Mouse (Mus musculus) kidney, adult 2 months (tissue): Measurements from ENCODE around the gene Ppp1r3d. TPM values are rescaled to one million over a fixed set of nuclear protein-coding genes. Genes with fewer than 3 reads are reported as not detected.

Experiments
- DNase-seq: peaks from one replicate; pipeline ENCODE4 v3.0.0; 2021
- H3K27ac ChIP-seq: fragments of 200-500 bp; 2 replicates; pipeline ENCODE4 v1.5.1; 2012; ENCODE audit warnings: low read depth, low read length, control low read depth, inconsistent platforms; ENCODE audit not compliant: insufficient read depth
- H3K27me3 ChIP-seq: fragments of 200-500 bp; replicated peaks from 2 replicates; pipeline ENCODE4 v1.6.1; 2012; ENCODE audit warnings: mild to moderate bottlenecking, moderate library complexity, low read length, inconsistent platforms; ENCODE audit not compliant: control insufficient read depth, insufficient read depth
- H3K36me3 ChIP-seq: fragments of 200-500 bp; 2 replicates; pipeline ENCODE4 v1.6.1; 2012; ENCODE audit warnings: mild to moderate bottlenecking, moderate library complexity, low read length, inconsistent platforms; ENCODE audit not compliant: control insufficient read depth, insufficient read depth
- H3K4me1 ChIP-seq: fragments of 200-500 bp; 2 replicates; pipeline ENCODE4 v1.6.1; 2011; ENCODE audit warnings: low read length; ENCODE audit not compliant: control insufficient read depth, insufficient read depth
- H3K4me3 ChIP-seq: fragments of 200-500 bp; 2 replicates; pipeline ENCODE4 v1.5.1; 2011; ENCODE audit warnings: mild to moderate bottlenecking, low read depth, low read length, control low read depth; ENCODE audit not compliant: insufficient read depth
- CTCF ChIP-seq: fragments of 200-500 bp; conservative IDR thresholded peaks from 2 replicates; pipeline ENCODE4 v1.5.1; 2011; ENCODE audit warnings: low read depth, mild to moderate bottlenecking, control low read depth, low read length, moderate library complexity, mixed read lengths; ENCODE audit not compliant: insufficient read depth, insufficient read length
- POLR2A ChIP-seq: fragments of 200-500 bp; IDR thresholded peaks from one replicate; pipeline ENCODE4 v1.6.1; 2011; ENCODE audit warnings: low read depth, low read length, control low read depth
- WGBS: fragments of 180-500 bp; shearing (Covaris S2); methylation state at CpG from one replicate; pipeline ENCODE4 v1.1.7; 2018; 5-methylcytosine and 5-hydroxymethylcytosine counted together
- polyA plus RNA-seq: library from polyadenylated mRNA; depleted of rRNA; stranded (reverse); fragments of >200 nt; gene quantifications from 2 replicates; pipeline ENCODE4 v1.2.3, GENCODE M21; 2012; rRNA removed

The Ppp1r3d gene
- 1.5 and 2.4 TPM in 2 replicates for polyA plus RNA-seq

- Histone ChIP-seq H3K27ac (peak within 1 kb of the TSS; percentile 18; the same call in 1 of the 2 replicates), H3K4me1 (0 out of 2 replicates have a peak, but pooled peaks cover 3% of the 10 kb centered on the region), H3K27me3 (no peaks in the 10 kb centered on the region), H3K4me3 (peak within 1 kb of the TSS; percentile 70), H3K36me3 (no peaks in the 10 kb centered on the region)
- peak; percentile 73 for DNase-seq
- under 1% methylated on average over 74 of the region's 74 CpGs for WGBS
- TF ChIP-seq CTCF (0 out of 2 replicates have a peak, but pooled peaks have one; percentile 1), POLR2A (no peak)
These were observed at the start of gene Ppp1r3d, which contains the start of gene Fam217b for GRCm38 (mm10) chr2:178414261-178415149. Gene Ppp1r3d, minus strand, starts transcription at chr2:178414472. Gene Fam217b, plus strand, starts transcription at chr2:178414524.

DNA sequence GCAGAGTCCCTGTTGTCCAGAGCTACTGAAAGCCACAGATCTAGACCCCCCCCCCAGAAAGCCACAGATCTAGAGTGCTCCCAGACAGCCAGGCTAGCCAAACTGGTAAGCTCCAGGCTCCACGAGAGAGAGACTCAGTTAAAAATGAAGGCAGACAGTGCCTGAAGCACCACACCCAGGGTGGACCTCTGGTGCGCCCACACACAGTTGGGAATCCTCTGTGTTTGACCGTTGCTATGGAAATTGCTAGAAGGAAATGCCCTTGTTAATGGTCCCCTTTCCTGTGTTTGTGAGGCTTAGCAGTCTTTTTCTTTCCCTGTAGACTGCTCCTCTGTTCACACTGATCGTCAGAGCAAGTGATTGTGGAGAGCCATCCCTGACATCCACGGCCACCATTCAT lies 46.1 kb upstream of the Ppp1r3d start:
- no peak for DNase-seq
- 51% methylated on average over 5 of the region's 5 CpGs for WGBS
- TF ChIP-seq CTCF: no peak
- no peak for TF ChIP-seq POLR2A
- Histone ChIP-seq H3K4me1 (no peaks in the 10 kb centered on the region), H3K36me3 (no peaks in the 10 kb centered on the region), H3K4me3 (no peak overlapping the region), H3K27ac (no peak overlapping the region), H3K27me3 (no peaks in the 10 kb centered on the region)

- no peak for TF ChIP-seq POLR2A
- no peak for TF ChIP-seq CTCF
- Histone ChIP-seq H3K4me3 (no peak overlapping the region), H3K27ac (no peak overlapping the region), H3K4me1 (no peaks in the 10 kb centered on the region), H3K36me3 (no peaks in the 10 kb centered on the region), H3K27me3 (no peaks in the 10 kb centered on the region)
- WGBS: 92% methylated on average over 6 of the region's 6 CpGs
- no peak for DNase-seq
These were observed 43.1 kb upstream of the Ppp1r3d start for GRCm38 (mm10) chr2:178457414-178457813.

GRCm38 (mm10) chr2:178454664-178455516 lies 40.6 kb upstream of the Ppp1r3d start:
- peak; percentile 51 for DNase-seq
- H3K27me3 ChIP-seq: no peaks in the 10 kb centered on the region
- no peaks in the 10 kb centered on the region for H3K36me3 ChIP-seq
- no peak for TF ChIP-seq POLR2A
- no peak for TF ChIP-seq CTCF
- H3K27ac ChIP-seq: peak overlapping the region; percentile 24
- WGBS: 6% methylated on average over 17 of the region's 17 CpGs
- no peak overlapping the region for H3K4me3 ChIP-seq
- no peaks in the 10 kb centered on the region for H3K4me1 ChIP-seq

DNA sequence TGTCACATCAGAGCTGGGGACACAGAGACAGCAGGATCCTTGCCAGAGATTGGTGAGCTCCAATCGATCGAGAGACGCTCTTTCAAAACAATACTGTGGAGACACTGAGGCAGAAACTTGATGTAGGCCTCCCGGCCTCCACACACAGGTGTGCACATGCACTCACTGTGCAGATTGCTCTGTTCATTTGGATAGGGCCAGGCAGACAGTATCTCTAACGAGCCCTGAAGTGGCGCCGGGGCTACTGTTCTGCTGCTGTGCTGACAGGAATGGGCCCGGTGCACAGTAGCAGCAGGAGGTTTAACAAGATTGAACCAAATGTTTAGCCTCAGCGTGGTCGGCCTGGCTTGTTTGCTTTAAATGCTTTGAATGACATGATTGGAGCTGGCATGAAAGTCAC lies 36.7 kb upstream of the Ppp1r3d start:
- Histone ChIP-seq H3K4me1 (no peaks in the 10 kb centered on the region), H3K27me3 (no peaks in the 10 kb centered on the region), H3K27ac (no peak overlapping the region), H3K36me3 (no peaks in the 10 kb centered on the region), H3K4me3 (no peak overlapping the region)
- 80% methylated on average over 10 of the region's 10 CpGs for WGBS
- DNase-seq: no peak
- no peak for TF ChIP-seq POLR2A
- TF ChIP-seq CTCF: no peak

GRCm38 (mm10) chr2:178450236-178450635 lies 36.0 kb upstream of the Ppp1r3d start:
- Histone ChIP-seq H3K4me3 (no peak overlapping the region), H3K27ac (no peak overlapping the region), H3K4me1 (no peaks in the 10 kb centered on the region), H3K36me3 (no peaks in the 10 kb centered on the region), H3K27me3 (no peaks in the 10 kb centered on the region)
- no peak for DNase-seq
- 31% methylated on average over 2 of the region's 2 CpGs for WGBS
- TF ChIP-seq CTCF (no peak), POLR2A (no peak)
